Mouse (Mus musculus): Measurements from ENCODE around the gene Rps6kb1.

The Rps6kb1 gene

GRCm38 (mm10) chr11:86580319-86581113, 35.9 kb upstream of the Rps6kb1 start:
- DNase-seq (ENCODE audit: low spot score in 2 of 2): no peak

GRCm38 (mm10) chr11:86579731-86580318, 35.2 kb upstream of the Rps6kb1 start:
- no peak for DNase-seq (ENCODE audit: low spot score in 2 of 2)

GRCm38 (mm10) chr11:86578809-86579730, 34.5 kb upstream of the Rps6kb1 start:
- no peak for DNase-seq (ENCODE audit: low spot score in 2 of 2)

- DNase-seq (ENCODE audit: low spot score in 2 of 2): no peak
Observed at GRCm38 (mm10) chr11:86578106-86578808, 33.7 kb upstream of the Rps6kb1 start.

GRCm38 (mm10) chr11:86577231-86577630, 32.6 kb upstream of the Rps6kb1 start:
- no peak for DNase-seq (ENCODE audit: low spot score in 2 of 2)

GRCm38 (mm10) chr11:86575632-86576378, 31.2 kb upstream of the Rps6kb1 start:
- no peak for DNase-seq (ENCODE audit: low spot score in 2 of 2)

- no peak for DNase-seq (ENCODE audit: low spot score in 2 of 2)
Observed at GRCm38 (mm10) chr11:86574408-86574807, 29.8 kb upstream of the Rps6kb1 start.

- DNase-seq (ENCODE audit: low spot score in 2 of 2): no peak
Observed at GRCm38 (mm10) chr11:86573646-86574231, 29.1 kb upstream of the Rps6kb1 start.

- DNase-seq (ENCODE audit: low spot score in 2 of 2): no peak
Observed at GRCm38 (mm10) chr11:86572623-86573022, 28.0 kb upstream of the Rps6kb1 start.

GRCm38 (mm10) chr11:86571871-86572270, 27.3 kb upstream of the Rps6kb1 start:
- no peak for DNase-seq (ENCODE audit: low spot score in 2 of 2)

GRCm38 (mm10) chr11:86571047-86571855, 26.6 kb upstream of the Rps6kb1 start:
- DNase-seq (ENCODE audit: low spot score in 2 of 2): no peak

- DNase-seq (ENCODE audit: low spot score in 2 of 2): no peak
Observed at GRCm38 (mm10) chr11:86570261-86570746, 25.7 kb upstream of the Rps6kb1 start.

GRCm38 (mm10) chr11:86568425-86568824, 23.8 kb upstream of the Rps6kb1 start:
- DNase-seq (ENCODE audit: low spot score in 2 of 2): no peak

GRCm38 (mm10) chr11:86558258-86558657, 13.7 kb upstream of the Rps6kb1 start:
- DNase-seq (ENCODE audit: low spot score in 2 of 2): no peak

GRCm38 (mm10) chr11:86553525-86553924, 8.9 kb upstream of the Rps6kb1 start:
- no peak for DNase-seq (ENCODE audit: low spot score in 2 of 2)

GRCm38 (mm10) chr11:86547412-86547811, 2.8 kb upstream of the Rps6kb1 start:
- no peak for DNase-seq (ENCODE audit: low spot score in 2 of 2)

GRCm38 (mm10) chr11:86545556-86545955, 951 bp upstream of the Rps6kb1 start:
- no peak for DNase-seq (ENCODE audit: low spot score in 2 of 2)

GRCm38 (mm10) chr11:86543960-86544638, 506 bp downstream of the Rps6kb1 start:
- peak in 1 of 2 experiments; percentile 22 for DNase-seq (ENCODE audit: low spot score in 2 of 2)

GRCm38 (mm10) chr11:86542851-86543250, 1.8 kb downstream of the Rps6kb1 start:
- DNase-seq (ENCODE audit: low spot score in 2 of 2): no peak
